Mouse (Mus musculus): ENCODE results near the gene Iqschfp. TPM values are rescaled to one million over a fixed set of nuclear protein-coding genes. Genes with fewer than 3 reads are reported as not detected.
A peak's percentile ranks its signal among the peaks of the same experiment; 100 is the strongest.

Gene Iqschfp
- polyA plus RNA-seq, 1 experiment from 2014 or later = 0.45 TPM

DNA sequence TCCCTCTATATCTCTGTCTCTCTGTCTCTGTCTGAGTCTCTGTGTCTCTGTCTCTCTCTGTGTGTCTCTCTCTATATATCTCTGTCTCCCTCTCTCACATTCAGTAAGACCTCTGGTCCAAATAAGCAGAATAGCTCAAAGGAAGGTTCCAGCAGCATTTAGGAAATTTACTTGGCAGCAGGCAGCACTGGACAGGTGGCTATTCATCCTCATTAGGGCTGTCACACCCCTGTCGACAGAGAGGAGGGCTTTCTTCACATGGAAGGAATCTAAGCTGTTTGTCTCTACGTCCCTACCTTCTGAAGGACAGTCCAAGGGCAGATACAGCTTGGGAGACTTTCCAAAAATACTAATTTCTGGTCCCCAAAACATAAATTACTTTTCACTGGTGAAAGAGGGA, 440.5 kb downstream of the Iqschfp start:
- Histone ChIP-seq H3K9me3 (replicated peaks) (no peaks in the 10 kb centered on the region), H3K4me3 (no peak overlapping the region), H3K27ac (no peak overlapping the region), H3K4me1 (no peaks in the 10 kb centered on the region), H3K4me2 (replicated peaks) (no peak overlapping the region), H3K9ac (no peak overlapping the region), H3K27me3 (no peaks in the 10 kb centered on the region), H3K36me3 (no peaks in the 10 kb centered on the region)
- 47% methylated on average over 2 of the region's 2 CpGs for WGBS
- ATAC-seq (ENCODE audit: low FRiP score) = no peak

DNA sequence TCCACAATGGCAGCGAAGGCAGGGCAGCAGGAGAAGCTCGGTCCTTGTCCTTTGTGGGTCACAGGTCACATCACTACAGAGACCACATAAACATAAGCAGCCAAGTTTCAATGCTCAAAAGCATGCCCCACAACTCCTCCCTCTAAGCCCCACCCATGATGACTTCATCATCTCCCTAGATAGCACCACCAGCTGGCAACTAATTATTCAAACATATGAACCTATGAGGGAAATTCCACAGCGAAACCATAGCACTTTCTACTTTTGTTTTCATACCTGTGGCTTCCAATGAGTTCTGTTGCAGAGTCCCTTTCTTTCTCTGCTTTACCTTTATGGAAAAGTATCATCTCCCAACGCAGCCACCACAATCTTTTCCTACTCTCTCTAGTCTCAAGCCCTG, 443.5 kb downstream of the Iqschfp start:
- Histone ChIP-seq H3K27ac (no peak overlapping the region), H3K4me1 (no peaks in the 10 kb centered on the region), H3K4me3 (no peak overlapping the region), H3K9me3 (replicated peaks) (no peaks in the 10 kb centered on the region), H3K4me2 (replicated peaks) (no peak overlapping the region), H3K9ac (no peak overlapping the region), H3K27me3 (no peaks in the 10 kb centered on the region), H3K36me3 (no peaks in the 10 kb centered on the region)
- ATAC-seq (ENCODE audit: low FRiP score) = no peak
- WGBS = 88% methylated on average over 4 of the region's 4 CpGs

DNA sequence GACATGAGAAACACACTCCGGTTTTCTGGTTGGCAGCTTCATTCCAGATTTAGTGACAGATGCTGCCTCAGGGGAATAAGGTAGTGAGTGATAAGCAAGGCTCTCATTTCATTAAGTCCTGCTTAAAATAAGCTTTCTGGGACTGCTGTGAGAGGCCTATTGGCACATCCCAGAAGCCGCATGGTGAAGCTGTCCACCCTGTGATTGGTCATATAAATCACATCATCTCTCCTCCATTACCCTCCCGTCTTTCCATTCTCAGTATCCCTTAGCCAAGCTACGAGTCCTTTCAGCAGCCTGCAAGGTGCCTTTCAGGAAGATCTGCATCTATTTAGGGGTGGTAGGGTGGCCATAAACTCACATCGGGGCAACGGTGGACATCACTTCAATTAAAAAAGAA, 458.6 kb downstream of the Iqschfp start:
- no peaks in the 10 kb centered on the region for H3K27me3 ChIP-seq
- no peak overlapping the region for H3K27ac ChIP-seq
- no peak for ATAC-seq (ENCODE audit: low FRiP score)
- no peaks in the 10 kb centered on the region for H3K9me3 ChIP-seq (replicated peaks)
- H3K9ac ChIP-seq = no peak overlapping the region
- H3K4me3 ChIP-seq = no peak overlapping the region
- 67% methylated on average over 6 of the region's 6 CpGs for WGBS
- H3K4me1 ChIP-seq = peaks cover 7% of the 10 kb centered on the region; the same call in 1 of the 2 replicates
- no peaks in the 10 kb centered on the region for H3K36me3 ChIP-seq
- no peak overlapping the region for H3K4me2 ChIP-seq (replicated peaks)

DNA sequence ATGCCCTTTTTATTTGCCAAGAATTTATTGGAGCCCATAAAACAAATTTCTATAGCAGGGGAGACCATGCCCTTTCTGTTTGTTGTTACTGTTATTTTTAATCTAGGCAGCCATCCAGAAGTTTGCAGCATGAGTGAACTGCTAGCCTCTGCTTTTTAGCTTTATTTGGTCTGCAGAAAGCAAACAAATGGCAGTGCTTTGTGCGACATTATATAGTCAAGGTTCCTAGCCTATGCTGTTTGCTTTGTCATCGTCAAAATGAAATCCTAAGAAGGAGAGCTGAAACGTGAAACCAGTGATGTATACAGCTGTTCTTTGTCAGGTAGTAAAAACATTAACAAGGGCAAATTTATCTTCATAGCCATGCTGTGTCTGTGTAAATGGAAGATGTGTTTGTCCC, 459.4 kb downstream of the Iqschfp start:
- Histone ChIP-seq H3K36me3 (no peaks in the 10 kb centered on the region), H3K27ac (peak overlapping the region; percentile 12; the same call in 1 of the 2 replicates), H3K4me3 (no peak overlapping the region), H3K4me1 (peaks cover 7% of the 10 kb centered on the region; the same call in 1 of the 2 replicates), H3K4me2 (replicated peaks) (no peak overlapping the region), H3K27me3 (no peaks in the 10 kb centered on the region), H3K9me3 (replicated peaks) (no peaks in the 10 kb centered on the region), H3K9ac (no peak overlapping the region)
- 56% methylated on average over 3 of the region's 3 CpGs for WGBS
- ATAC-seq (ENCODE audit: low FRiP score) = no peak

DNA sequence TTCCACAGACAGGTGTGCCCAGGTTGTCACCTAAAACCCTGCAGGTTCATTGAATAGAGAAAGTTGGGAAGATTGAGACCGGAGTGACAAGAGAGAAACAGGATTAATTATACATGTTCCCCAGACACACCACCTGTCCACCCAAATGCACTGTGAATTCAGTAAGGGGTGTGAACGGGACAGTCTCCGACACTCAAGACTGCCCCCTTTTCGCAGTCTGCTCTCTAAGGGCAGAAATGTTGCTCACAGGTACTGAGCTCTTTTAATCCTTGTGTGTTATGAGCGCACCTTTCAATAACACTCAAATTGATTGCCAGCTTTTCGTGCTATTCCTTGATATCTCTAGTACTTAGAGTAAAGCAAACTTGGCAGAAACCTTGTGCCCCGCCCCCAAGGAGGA, 460.9 kb downstream of the Iqschfp start:
- no peak overlapping the region for H3K9ac ChIP-seq
- no peak for ATAC-seq (ENCODE audit: low FRiP score)
- no peak overlapping the region for H3K4me2 ChIP-seq (replicated peaks)
- H3K36me3 ChIP-seq = no peaks in the 10 kb centered on the region
- no peak overlapping the region for H3K27ac ChIP-seq
- H3K4me1 ChIP-seq = peaks cover 7% of the 10 kb centered on the region; the same call in 1 of the 2 replicates
- no peaks in the 10 kb centered on the region for H3K9me3 ChIP-seq (replicated peaks)
- no peaks in the 10 kb centered on the region for H3K27me3 ChIP-seq
- H3K4me3 ChIP-seq = no peak overlapping the region
- WGBS = 94% methylated on average over 7 of the region's 7 CpGs

DNA sequence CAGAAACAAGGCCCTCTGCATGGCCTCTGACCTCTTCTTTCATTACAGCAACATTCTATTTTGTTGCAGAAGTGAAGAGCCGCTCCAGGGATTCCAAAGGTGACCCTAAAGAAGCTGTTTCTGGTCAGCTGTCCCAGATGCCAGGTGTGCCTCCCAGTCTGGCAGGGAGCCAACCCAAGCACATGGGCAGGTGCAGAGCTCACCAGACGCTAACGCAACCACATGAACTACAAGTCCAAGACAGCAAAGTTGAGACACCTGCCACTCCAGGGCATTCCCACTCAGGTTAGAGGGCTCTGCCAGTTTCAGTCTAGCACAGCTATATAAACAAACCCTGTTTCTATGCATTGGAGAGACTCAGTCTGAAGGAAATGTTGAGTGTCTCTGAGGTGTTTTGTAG, 461.5 kb downstream of the Iqschfp start:
- 77% methylated on average over 3 of the region's 3 CpGs for WGBS
- Histone ChIP-seq H3K4me3 (no peak overlapping the region), H3K4me1 (peaks cover 7% of the 10 kb centered on the region; the same call in 1 of the 2 replicates), H3K36me3 (no peaks in the 10 kb centered on the region), H3K4me2 (replicated peaks) (no peak overlapping the region), H3K27ac (no peak overlapping the region), H3K9ac (no peak overlapping the region), H3K27me3 (no peaks in the 10 kb centered on the region), H3K9me3 (replicated peaks) (no peaks in the 10 kb centered on the region)
- ATAC-seq (ENCODE audit: low FRiP score) = no peak

DNA sequence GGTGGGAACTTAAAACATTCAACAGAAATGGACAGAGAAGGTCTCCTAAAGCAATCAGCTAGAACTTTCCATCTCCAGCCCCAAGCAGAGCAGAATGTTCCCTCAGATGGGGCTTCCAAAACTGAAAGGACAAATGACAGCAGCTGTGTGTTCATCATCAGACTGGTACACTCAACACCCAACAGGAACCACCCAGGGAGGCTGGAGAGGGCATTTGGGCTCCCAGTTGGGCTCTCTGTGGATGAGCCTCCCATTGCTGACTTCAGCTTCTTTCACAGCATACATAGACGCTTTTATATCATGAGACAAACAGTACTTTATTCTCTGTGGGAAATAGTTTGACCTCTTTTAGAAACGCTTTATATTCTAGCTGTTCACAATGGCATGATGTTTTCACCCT, 464.5 kb downstream of the Iqschfp start:
- Histone ChIP-seq H3K27me3 (no peaks in the 10 kb centered on the region), H3K4me2 (replicated peaks) (no peak overlapping the region), H3K36me3 (no peaks in the 10 kb centered on the region), H3K4me1 (no peaks in the 10 kb centered on the region), H3K4me3 (no peak overlapping the region), H3K9ac (no peak overlapping the region), H3K27ac (no peak overlapping the region), H3K9me3 (replicated peaks) (no peaks in the 10 kb centered on the region)
- no peak for ATAC-seq (ENCODE audit: low FRiP score)
- 82% methylated on average over 2 of the region's 2 CpGs for WGBS

DNA sequence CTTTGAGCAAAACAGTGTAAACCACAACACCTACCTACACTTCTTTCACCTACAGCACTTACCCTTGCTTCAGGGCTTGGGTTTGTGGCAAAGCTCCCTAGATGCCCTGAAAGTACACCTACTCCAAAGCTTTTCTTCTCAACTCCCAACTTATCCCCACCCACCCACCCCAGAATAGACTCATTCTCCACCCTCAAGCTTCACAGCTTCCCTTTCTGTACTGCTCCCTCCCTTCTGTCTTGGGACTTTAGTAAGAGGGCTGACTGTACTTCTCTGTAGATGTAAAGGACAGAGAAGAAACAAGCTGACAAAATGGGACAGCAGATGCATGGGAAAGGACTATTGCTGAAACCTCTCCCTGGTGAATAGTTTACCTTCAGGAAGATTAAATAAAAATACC, 476.0 kb downstream of the Iqschfp start:
- Histone ChIP-seq H3K4me2 (replicated peaks) (no peak overlapping the region), H3K27ac (no peak overlapping the region), H3K4me3 (no peak overlapping the region), H3K9me3 (replicated peaks) (no peaks in the 10 kb centered on the region), H3K4me1 (no peaks in the 10 kb centered on the region), H3K27me3 (no peaks in the 10 kb centered on the region), H3K36me3 (no peaks in the 10 kb centered on the region), H3K9ac (no peak overlapping the region)
- ATAC-seq (ENCODE audit: low FRiP score) = no peak

DNA sequence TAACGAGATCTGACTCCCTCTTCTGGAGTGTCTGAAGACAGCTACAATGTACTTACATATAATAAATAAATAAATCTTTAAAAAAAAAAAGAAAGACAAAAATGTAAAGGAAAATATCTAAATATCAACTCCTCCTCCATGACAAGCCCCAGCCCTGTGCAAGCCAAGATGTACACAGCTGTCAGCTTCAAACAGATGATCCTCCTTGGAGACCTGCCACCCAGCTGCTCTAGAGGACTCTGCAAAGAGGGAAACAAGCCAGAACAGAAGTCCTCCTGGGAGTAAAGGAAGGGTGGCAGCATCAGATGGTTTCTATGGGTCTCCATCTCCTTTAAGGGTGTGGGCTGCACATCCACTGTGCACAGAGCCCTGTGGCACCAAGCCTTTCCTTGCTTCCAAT, 480.9 kb downstream of the Iqschfp start:
- WGBS = 78% methylated on average over 1 of the region's 1 CpGs
- no peak overlapping the region for H3K27ac ChIP-seq
- no peak for ATAC-seq (ENCODE audit: low FRiP score)
- H3K4me2 ChIP-seq (replicated peaks) = no peak overlapping the region
- no peaks in the 10 kb centered on the region for H3K9me3 ChIP-seq (replicated peaks)
- no peaks in the 10 kb centered on the region for H3K27me3 ChIP-seq
- peaks cover 3% of the 10 kb centered on the region; the same call in 1 of the 2 replicates for H3K4me1 ChIP-seq
- H3K9ac ChIP-seq = no peak overlapping the region
- H3K4me3 ChIP-seq = no peak overlapping the region
- H3K36me3 ChIP-seq = no peaks in the 10 kb centered on the region

DNA sequence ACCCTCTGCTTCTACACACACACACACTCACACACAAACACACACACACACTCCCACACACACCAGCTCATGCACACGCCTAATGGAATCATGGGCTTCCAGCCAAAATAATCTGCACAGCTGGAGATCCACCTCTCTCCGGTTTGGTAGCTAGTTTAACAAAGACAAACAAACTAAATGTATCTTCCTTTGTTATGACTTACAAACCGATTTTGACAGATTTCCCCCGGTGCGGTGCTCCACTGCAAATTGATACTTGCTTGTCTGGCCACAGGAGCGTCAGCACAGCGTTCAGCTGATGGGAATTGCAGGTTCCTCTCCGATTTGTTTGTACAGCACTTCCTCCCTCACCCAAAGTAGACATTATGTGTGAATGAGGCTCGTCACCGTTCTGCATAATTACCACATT, 483.1 kb downstream of the Iqschfp start:
- Histone ChIP-seq H3K9me3 (replicated peaks) (no peaks in the 10 kb centered on the region), H3K9ac (no peak overlapping the region), H3K27ac (no peak overlapping the region), H3K4me3 (no peak overlapping the region), H3K36me3 (no peaks in the 10 kb centered on the region), H3K4me1 (peaks cover 3% of the 10 kb centered on the region; the same call in 1 of the 2 replicates), H3K4me2 (replicated peaks) (no peak overlapping the region), H3K27me3 (no peaks in the 10 kb centered on the region)
- no peak for ATAC-seq (ENCODE audit: low FRiP score)
- 58% methylated on average over 10 of the region's 10 CpGs for WGBS

DNA sequence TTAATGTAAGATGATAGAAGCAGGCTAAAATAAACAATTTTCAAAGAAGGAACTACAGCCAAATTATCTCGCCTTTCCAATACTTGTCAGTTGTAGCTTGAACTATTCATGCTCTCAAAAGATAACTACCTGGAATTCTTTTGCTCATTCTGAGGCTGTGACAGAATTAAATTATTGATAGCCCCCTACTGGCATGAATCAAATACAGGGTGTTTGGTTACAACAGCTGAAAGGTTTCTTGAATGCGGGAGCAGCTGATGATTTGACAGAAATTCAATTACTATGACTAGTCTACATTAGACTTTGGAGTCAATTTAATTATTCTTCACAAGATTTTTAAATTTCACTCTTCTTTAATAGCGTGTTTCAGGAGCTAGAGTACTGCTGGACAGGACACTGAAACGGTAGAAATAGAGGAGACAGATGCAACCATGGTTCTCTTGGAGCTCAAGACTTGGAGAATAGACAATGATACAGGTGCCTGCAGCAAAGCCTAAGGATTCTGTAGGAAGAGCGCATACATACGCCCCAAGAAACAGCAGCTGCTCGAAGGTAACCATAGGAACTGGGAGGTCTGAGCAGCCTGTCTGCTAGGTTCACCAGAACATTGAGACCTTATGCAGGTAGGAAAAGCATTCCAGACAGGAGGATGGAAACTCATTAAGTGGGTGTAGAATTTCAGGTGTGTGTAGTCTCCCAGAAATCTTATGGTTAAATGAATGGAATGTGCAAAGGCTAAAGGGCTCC, 485.6 kb downstream of the Iqschfp start:
- H3K9ac ChIP-seq = no peak overlapping the region
- no peak overlapping the region for H3K4me3 ChIP-seq
- peaks cover 3% of the 10 kb centered on the region; the same call in 1 of the 2 replicates for H3K4me1 ChIP-seq
- 79% methylated on average over 7 of the region's 7 CpGs for WGBS
- H3K27ac ChIP-seq = no peak overlapping the region
- ATAC-seq (ENCODE audit: low FRiP score) = no peak
- no peaks in the 10 kb centered on the region for H3K36me3 ChIP-seq
- no peaks in the 10 kb centered on the region for H3K27me3 ChIP-seq
- H3K9me3 ChIP-seq (replicated peaks) = no peaks in the 10 kb centered on the region
- H3K4me2 ChIP-seq (replicated peaks) = no peak overlapping the region

DNA sequence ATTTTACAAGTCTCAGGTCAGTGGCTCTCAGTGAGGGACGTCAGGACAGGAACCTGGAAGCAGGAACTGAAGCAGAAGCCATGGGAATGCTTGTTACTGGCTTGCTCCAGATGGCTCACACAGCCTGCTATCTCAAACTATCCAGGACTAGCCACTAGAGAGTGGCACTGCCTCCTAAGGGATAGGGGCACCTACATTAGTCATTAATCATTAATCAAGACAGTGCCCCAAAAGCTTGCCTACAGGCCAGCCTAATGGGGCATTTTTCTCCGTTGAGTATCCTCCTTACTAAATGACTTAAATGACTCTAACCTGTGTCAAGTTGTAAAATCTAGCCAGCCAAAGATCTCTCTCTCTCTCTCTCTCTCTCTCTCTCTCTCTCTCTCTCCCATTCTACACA, 486.8 kb downstream of the Iqschfp start:
- WGBS = 77% methylated on average over 2 of the region's 2 CpGs
- H3K27ac ChIP-seq = no peak overlapping the region
- no peak overlapping the region for H3K4me2 ChIP-seq (replicated peaks)
- H3K27me3 ChIP-seq = no peaks in the 10 kb centered on the region
- H3K4me1 ChIP-seq = peaks cover 5% of the 10 kb centered on the region; the same call in 1 of the 2 replicates
- ATAC-seq (ENCODE audit: low FRiP score) = no peak
- no peak overlapping the region for H3K4me3 ChIP-seq
- H3K9me3 ChIP-seq (replicated peaks) = no peaks in the 10 kb centered on the region
- no peaks in the 10 kb centered on the region for H3K36me3 ChIP-seq
- H3K9ac ChIP-seq = no peak overlapping the region

DNA sequence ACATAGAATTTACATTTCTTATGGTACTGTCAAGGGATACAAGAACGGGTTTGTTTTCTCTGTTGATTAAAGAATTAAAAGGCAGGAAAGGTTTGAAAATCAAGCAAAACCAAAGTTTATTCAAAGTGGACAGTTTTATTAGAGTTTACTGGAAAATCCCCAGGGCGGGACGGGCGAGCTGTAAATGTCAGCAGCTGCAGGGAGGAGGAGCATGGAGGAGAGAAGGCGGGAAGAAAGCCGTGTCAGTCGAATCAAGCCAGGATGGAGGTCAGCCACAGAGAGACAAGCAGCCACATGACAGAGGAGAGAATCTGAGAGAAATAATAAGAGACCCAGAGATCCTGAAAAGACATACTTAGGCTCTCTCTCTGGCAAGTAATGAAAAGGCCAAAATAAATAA, 487.2 kb downstream of the Iqschfp start:
- no peaks in the 10 kb centered on the region for H3K27me3 ChIP-seq
- peaks cover 5% of the 10 kb centered on the region; the same call in 1 of the 2 replicates for H3K4me1 ChIP-seq
- H3K4me3 ChIP-seq = no peak overlapping the region
- H3K4me2 ChIP-seq (replicated peaks) = no peak overlapping the region
- H3K27ac ChIP-seq = no peak overlapping the region
- no peak overlapping the region for H3K9ac ChIP-seq
- H3K36me3 ChIP-seq = no peaks in the 10 kb centered on the region
- ATAC-seq (ENCODE audit: low FRiP score) = no peak
- H3K9me3 ChIP-seq (replicated peaks) = no peaks in the 10 kb centered on the region
- 59% methylated on average over 7 of the region's 7 CpGs for WGBS

Measured in hindbrain, embryonic 12.5 days (tissue).